Mouse (Mus musculus) testis, adult 2 months (tissue): ENCODE results near the gene Mcf2l.

Source experiments
- CTCF ChIP-seq: fragments of 200-500 bp; IDR thresholded peaks from 2 replicates; pipeline ENCODE4 v1.5.1; 2012; ENCODE audit warnings: low read depth, mild to moderate bottlenecking, inconsistent platforms, low read length, moderate library complexity; ENCODE audit not compliant: control insufficient read depth, insufficient read depth, insufficient replicate concordance
- POLR2A ChIP-seq: fragments of 200-500 bp; IDR thresholded peaks from 2 replicates; pipeline ENCODE4 v1.6.1; 2012; ENCODE audit warnings: low read depth, mild to moderate bottlenecking, inconsistent platforms, low read length, moderate library complexity; ENCODE audit not compliant: control insufficient read depth

- TF ChIP-seq CTCF (peak; percentile 39; the same call in 1 of the 2 replicates), POLR2A (no peak)
These were observed 115.3 kb downstream of the Mcf2l start for GRCm38 (mm10) chr8:12988722-12989430.
